Mouse (Mus musculus) erythroblast, embryonic 14.5 days (primary cell): ENCODE results near the gene Wbp1.

Source experiments
- GATA1 ChIP-seq: IDR thresholded peaks from 2 replicates; pipeline ENCODE4 v1.6.1; 2012; ENCODE audit warnings: low read length, inconsistent platforms, mixed read lengths
- TAL1 ChIP-seq: IDR thresholded peaks from 3 replicates; pipeline ENCODE4 v1.6.1; 2012; ENCODE audit warnings: low read length, inconsistent platforms, mixed read lengths

GRCm38 (mm10) chr6:83107566-83108400, 13.6 kb downstream of the Wbp1 start:
- TF ChIP-seq TAL1, result no peak
- no peak for TF ChIP-seq GATA1
